Mouse (Mus musculus) heart, postnatal 0 days (tissue): ENCODE data around the gene Glrb. TPM values are rescaled to one million over a fixed set of nuclear protein-coding genes. Genes with fewer than 3 reads are reported as not detected.
A peak's percentile ranks its signal among the peaks of the same experiment; 100 is the strongest.

Experiments used
- ATAC-seq: fragments of 200-750 bp; cut with Nextera tagmentation; 2 replicates; pipeline ENCODE4 v1.8.0; 2017; ENCODE audit warnings: low read depth, moderate number of reproducible peaks, moderate library complexity; ENCODE audit not compliant: insufficient read depth
- DNase-seq: peaks from one replicate; pipeline ENCODE4 v3.0.0-alpha.2; 2016; ENCODE audit warnings: low spot score
- H3K27ac ChIP-seq: fragments of 300-500 bp; sonication (generic); 2 replicates; pipeline ENCODE4 v1.5.1; 2014; ENCODE audit warnings: low read depth, mild to moderate bottlenecking
- H3K27me3 ChIP-seq: fragments of 300-500 bp; sonication (generic); 2 replicates; pipeline ENCODE4 v1.6.1; 2014; ENCODE audit warnings: low read length, mixed read lengths; ENCODE audit not compliant: control insufficient read depth, insufficient read depth
- H3K36me3 ChIP-seq: fragments of 300-500 bp; sonication (generic); replicated peaks from 2 replicates; pipeline ENCODE4 v1.6.1; 2014; ENCODE audit warnings: low read length, mixed read lengths; ENCODE audit not compliant: control insufficient read depth, insufficient read depth
- H3K4me1 ChIP-seq: fragments of 300-500 bp; sonication (generic); 2 replicates; pipeline ENCODE4 v1.6.1; 2014; ENCODE audit warnings: antibody characterized with exemption; ENCODE audit not compliant: control insufficient read depth, insufficient read depth
- H3K4me2 ChIP-seq: fragments of 300-500 bp; sonication (generic); 2 replicates; pipeline ENCODE4 v1.6.1; 2014; ENCODE audit warnings: low read depth, mild to moderate bottlenecking, low read length, moderate library complexity
- H3K4me3 ChIP-seq: fragments of 300-500 bp; sonication (generic); 2 replicates; pipeline ENCODE4 v1.5.1; 2014; ENCODE audit warnings: low read depth, low read length
- H3K9ac ChIP-seq: fragments of 300-500 bp; sonication (generic); replicated peaks from 2 replicates; pipeline ENCODE4 v1.6.1; 2014; ENCODE audit warnings: low read depth, low read length, mixed read lengths
- H3K9me3 ChIP-seq: fragments of 300-500 bp; sonication (generic); replicated peaks from 2 replicates; pipeline ENCODE4 v1.6.1; 2016; ENCODE audit warnings: low read length; ENCODE audit not compliant: control insufficient read depth
- CTCF ChIP-seq: IDR thresholded peaks from 2 replicates; pipeline ENCODE4 v1.5.1; 2016; ENCODE audit warnings: antibody characterized with exemption, control low read depth, low read depth
- EP300 ChIP-seq: IDR thresholded peaks from 2 replicates; pipeline ENCODE4 v1.6.1; 2016; ENCODE audit warnings: antibody characterized with exemption, low read depth
- WGBS: fragments of 180-500 bp; shearing (Covaris S2); extraction: QIAGEN DNeasy Blood & Tissue Kit; methylation state at CpG from one replicate; pipeline ENCODE4 v1.1.7; 2014; 5-methylcytosine and 5-hydroxymethylcytosine counted together
- polyA plus RNA-seq: library from polyadenylated mRNA; unstranded; fragments of >200 nt; fragmentation: Nextera tagmentation; extraction: Ambion mirVana; gene quantifications from 2 replicates; pipeline ENCODE4 v1.2.1, GENCODE M21; 2015
- total RNA-seq: library from RNA; depleted of rRNA; stranded (reverse); fragments of >200 nt; gene quantifications from 2 replicates; pipeline ENCODE4 v1.2.3, GENCODE M21; 2014; ENCODE audit warnings: low replicate concordance

Gene Glrb
- total and polyA plus RNA-seq, 2 experiments from 2014 or later, result 0.25 to 0.53 TPM

- DNase-seq, result peak; percentile 55
- peak within 1 kb of the TSS; percentile 36 for H3K4me3 ChIP-seq
- no peaks in the 10 kb centered on the region for H3K36me3 ChIP-seq
- no peak within 1 kb of the TSS for H3K27ac ChIP-seq
- WGBS, result 1% methylated on average over 32 of the region's 35 CpGs
- H3K9me3 ChIP-seq, result no peaks in the 10 kb centered on the region
- peak within 1 kb of the TSS; percentile 59 for H3K4me2 ChIP-seq
- peaks cover 5% of the 10 kb centered on the region; the same call in 1 of the 2 replicates for H3K4me1 ChIP-seq
- peak; percentile 83 for ATAC-seq
- H3K27me3 ChIP-seq, result peaks cover 31% of the 10 kb centered on the region
- TF ChIP-seq CTCF (no peak), EP300 (no peak)
- H3K9ac ChIP-seq, result no peak within 1 kb of the TSS
Observed at GRCm38 (mm10) chr3:80802596-80803081, 110.8 kb downstream of the Glrb start, which contains the start of gene Gria2. Gria2 (minus strand) TSS chr3:80802835.

GRCm38 (mm10) chr3:80801827-80802310 is 111.6 kb downstream of the Glrb start:
- TF ChIP-seq CTCF, result no peak
- TF ChIP-seq EP300, result no peak
- H3K9me3 ChIP-seq, result no peaks in the 10 kb centered on the region
- no peaks in the 10 kb centered on the region for H3K36me3 ChIP-seq
- WGBS, result 22% methylated on average over 6 of the region's 6 CpGs
- H3K27ac ChIP-seq, result no peak overlapping the region
- ATAC-seq (no peak), DNase-seq (no peak)
- H3K4me1 ChIP-seq, result peaks cover 5% of the 10 kb centered on the region; the same call in 1 of the 2 replicates
- no peak overlapping the region for H3K4me2 ChIP-seq
- H3K4me3 ChIP-seq, result no peak overlapping the region
- H3K27me3 ChIP-seq, result peaks cover 31% of the 10 kb centered on the region
- no peak overlapping the region for H3K9ac ChIP-seq

- H3K36me3 ChIP-seq, result no peaks in the 10 kb centered on the region
- 14% methylated on average over 33 of the region's 33 CpGs for WGBS
- H3K9me3 ChIP-seq, result no peaks in the 10 kb centered on the region
- TF ChIP-seq CTCF (peak; percentile 23; the same call in 1 of the 2 replicates), EP300 (no peak)
- H3K9ac ChIP-seq, result no peak overlapping the region
- peaks cover 31% of the 10 kb centered on the region for H3K27me3 ChIP-seq
- H3K4me3 ChIP-seq, result 0 out of 2 replicates have a peak overlapping the region, but pooled peaks have one; percentile 10
- DNase-seq (no peak), ATAC-seq (no peak)
- no peak overlapping the region for H3K27ac ChIP-seq
- H3K4me1 ChIP-seq, result peaks cover 5% of the 10 kb centered on the region; the same call in 1 of the 2 replicates
- H3K4me2 ChIP-seq, result peak overlapping the region; percentile 44
Observed at GRCm38 (mm10) chr3:80800995-80801826, 112.2 kb downstream of the Glrb start.

GRCm38 (mm10) chr3:80800299-80800994 is 113.0 kb downstream of the Glrb start:
- Histone ChIP-seq H3K36me3 (no peaks in the 10 kb centered on the region), H3K4me3 (peak overlapping the region; percentile 10; the same call in 1 of the 2 replicates), H3K4me2 (peak overlapping the region; percentile 44), H3K9me3 (no peaks in the 10 kb centered on the region), H3K27ac (no peak overlapping the region), H3K27me3 (peaks cover 31% of the 10 kb centered on the region), H3K9ac (no peak overlapping the region), H3K4me1 (peaks cover 5% of the 10 kb centered on the region; the same call in 1 of the 2 replicates)
- ATAC-seq, result 0 out of 2 replicates have a peak, but pooled peaks have one; percentile 27
- no peak for TF ChIP-seq EP300
- no peak for TF ChIP-seq CTCF
- WGBS, result 2% methylated on average over 29 of the region's 29 CpGs
- DNase-seq, result no peak

- 54% methylated on average over 1 of the region's 1 CpGs for WGBS
Observed at GRCm38 (mm10) chr3:80797935-80798334, 115.5 kb downstream of the Glrb start.

More at GRCm38 (mm10) chr3:80797935-80798334, 115.5 kb downstream of the Glrb start:
- peaks cover 31% of the 10 kb centered on the region for H3K27me3 ChIP-seq
- no peak overlapping the region for H3K4me3 ChIP-seq
- H3K36me3 ChIP-seq, result no peaks in the 10 kb centered on the region
- DNase-seq (no peak), ATAC-seq (no peak)
- no peak overlapping the region for H3K9ac ChIP-seq
- H3K9me3 ChIP-seq, result no peaks in the 10 kb centered on the region
- TF ChIP-seq EP300, result no peak
- TF ChIP-seq CTCF, result no peak
- H3K27ac ChIP-seq, result no peak overlapping the region
- no peak overlapping the region for H3K4me2 ChIP-seq
- H3K4me1 ChIP-seq, result peaks cover 5% of the 10 kb centered on the region; the same call in 1 of the 2 replicates
